Mouse (Mus musculus) kidney, adult 2 months (tissue): ENCODE results near the gene Prr12. TPM values are rescaled to one million over a fixed set of nuclear protein-coding genes. Genes with fewer than 3 reads are reported as not detected.
"Not testable (repeated sequence)": the region's sequence is repeated elsewhere in the genome, so short reads cannot be mapped to it uniquely, and the experiment has no call there.

ENCODE experiments used
- DNase-seq: peaks from one replicate; pipeline ENCODE4 v3.0.0; 2021
- H3K27ac ChIP-seq: fragments of 200-500 bp; 2 replicates; pipeline ENCODE4 v1.5.1; 2012; ENCODE audit warnings: low read depth, low read length, control low read depth, inconsistent platforms; ENCODE audit not compliant: insufficient read depth
- H3K27me3 ChIP-seq: fragments of 200-500 bp; replicated peaks from 2 replicates; pipeline ENCODE4 v1.6.1; 2012; ENCODE audit warnings: mild to moderate bottlenecking, moderate library complexity, low read length, inconsistent platforms; ENCODE audit not compliant: control insufficient read depth, insufficient read depth
- H3K36me3 ChIP-seq: fragments of 200-500 bp; 2 replicates; pipeline ENCODE4 v1.6.1; 2012; ENCODE audit warnings: mild to moderate bottlenecking, moderate library complexity, low read length, inconsistent platforms; ENCODE audit not compliant: control insufficient read depth, insufficient read depth
- H3K4me1 ChIP-seq: fragments of 200-500 bp; 2 replicates; pipeline ENCODE4 v1.6.1; 2011; ENCODE audit warnings: low read length; ENCODE audit not compliant: control insufficient read depth, insufficient read depth
- H3K4me3 ChIP-seq: fragments of 200-500 bp; 2 replicates; pipeline ENCODE4 v1.5.1; 2011; ENCODE audit warnings: mild to moderate bottlenecking, low read depth, low read length, control low read depth; ENCODE audit not compliant: insufficient read depth
- CTCF ChIP-seq: fragments of 200-500 bp; conservative IDR thresholded peaks from 2 replicates; pipeline ENCODE4 v1.5.1; 2011; ENCODE audit warnings: low read depth, mild to moderate bottlenecking, control low read depth, low read length, moderate library complexity, mixed read lengths; ENCODE audit not compliant: insufficient read depth, insufficient read length
- POLR2A ChIP-seq: fragments of 200-500 bp; IDR thresholded peaks from one replicate; pipeline ENCODE4 v1.6.1; 2011; ENCODE audit warnings: low read depth, low read length, control low read depth
- WGBS: fragments of 180-500 bp; shearing (Covaris S2); methylation state at CpG from one replicate; pipeline ENCODE4 v1.1.7; 2018; 5-methylcytosine and 5-hydroxymethylcytosine counted together
- polyA plus RNA-seq: library from polyadenylated mRNA; depleted of rRNA; stranded (reverse); fragments of >200 nt; gene quantifications from 2 replicates; pipeline ENCODE4 v1.2.3, GENCODE M21; 2012

The Prr12 gene
- polyA plus RNA-seq, 1 experiment: 9.1 TPM

GRCm38 (mm10) chr7:45023711-45024110 is 29.0 kb downstream of the Prr12 start:
- peak; percentile 25; the same call in 1 of the 2 replicates for TF ChIP-seq CTCF
- not testable (repeated sequence) for H3K36me3 ChIP-seq, H3K4me3 ChIP-seq, H3K27ac ChIP-seq, DNase-seq, H3K4me1 ChIP-seq, H3K27me3 ChIP-seq
- WGBS: 54% methylated on average over 5 of the region's 5 CpGs

GRCm38 (mm10) chr7:45020225-45020624 is 32.5 kb downstream of the Prr12 start:
- TF ChIP-seq CTCF (no peak), POLR2A (no peak)
- DNase-seq: no peak
- WGBS: 80% methylated on average over 9 of the region's 9 CpGs

GRCm38 (mm10) chr7:45019031-45019571 is 33.6 kb downstream of the Prr12 start:
- TF ChIP-seq POLR2A: no peak
- no peak for TF ChIP-seq CTCF
- Histone ChIP-seq H3K4me1 (peaks cover 3% of the 10 kb centered on the region; the same call in 1 of the 2 replicates), H3K27me3 (no peaks in the 10 kb centered on the region), H3K27ac (peak overlapping the region; percentile 81), H3K36me3 (no peaks in the 10 kb centered on the region), H3K4me3 (peak overlapping the region; percentile 50)
- peak; percentile 87 for DNase-seq
- WGBS: 32% methylated on average over 8 of the region's 8 CpGs

More at GRCm38 (mm10) chr7:45020225-45020624, 32.5 kb downstream of the Prr12 start:
- Histone ChIP-seq H3K4me1 (peaks cover 3% of the 10 kb centered on the region; the same call in 1 of the 2 replicates), H3K27me3 (no peaks in the 10 kb centered on the region), H3K4me3 (no peak overlapping the region), H3K36me3 (no peaks in the 10 kb centered on the region), H3K27ac (no peak overlapping the region)

GRCm38 (mm10) chr7:45017242-45018061 is 35.2 kb downstream of the Prr12 start, which contains the start of gene Rras:
Gene Rras, plus strand, starts transcription at chr7:45017961.
- H3K4me1 ChIP-seq: peaks cover 3% of the 10 kb centered on the region; the same call in 1 of the 2 replicates
- TF ChIP-seq POLR2A (peak; percentile 47), CTCF (no peak)
- peak within 1 kb of the TSS; percentile 51 for H3K4me3 ChIP-seq
- under 1% methylated on average over 36 of the region's 36 CpGs for WGBS
- peak within 1 kb of the TSS; percentile 96 for H3K27ac ChIP-seq
- no peaks in the 10 kb centered on the region for H3K36me3 ChIP-seq
- H3K27me3 ChIP-seq: no peaks in the 10 kb centered on the region
- DNase-seq: peak; percentile 99

- peaks cover 3% of the 10 kb centered on the region; the same call in 1 of the 2 replicates for H3K4me1 ChIP-seq
- TF ChIP-seq CTCF (no peak), POLR2A (no peak)
- no peak for DNase-seq
- no peaks in the 10 kb centered on the region for H3K27me3 ChIP-seq
- H3K36me3 ChIP-seq: no peaks in the 10 kb centered on the region
- 1% methylated on average over 4 of the region's 4 CpGs for WGBS
- H3K27ac ChIP-seq: peak overlapping the region; percentile 96
- peak overlapping the region; percentile 43 for H3K4me3 ChIP-seq
Measured at GRCm38 (mm10) chr7:45016761-45017160, 35.9 kb downstream of the Prr12 start.

GRCm38 (mm10) chr7:45015957-45016612 is 36.6 kb downstream of the Prr12 start, which contains the start of gene Scaf1:
Gene Scaf1, minus strand, starts transcription at chr7:45016363.
- H3K4me3 ChIP-seq: peak within 1 kb of the TSS; percentile 90
- H3K27ac ChIP-seq: peak within 1 kb of the TSS; percentile 96
- H3K36me3 ChIP-seq: no peaks in the 10 kb centered on the region
- DNase-seq: peak; percentile 100
- WGBS: 1% methylated on average over 69 of the region's 69 CpGs
- TF ChIP-seq POLR2A (no peak), CTCF (no peak)
- no peaks in the 10 kb centered on the region for H3K27me3 ChIP-seq
- peaks cover 3% of the 10 kb centered on the region; the same call in 1 of the 2 replicates for H3K4me1 ChIP-seq
